ENCODE assay signal across 8 mouse cellular contexts in genomic region chr12:73045724-73046606, GRCm38 (mm10). TPM values are rescaled to one million over a fixed set of nuclear protein-coding genes. Genes with fewer than 3 reads are reported as not detected.
DNase-seq lines count a peak whose midpoint lies in the region; ATAC-seq and TF ChIP-seq lines count a peak whose summit lies in the region.
"Had no signal": no experiment of that assay in that cellular context is flagged by ENCODE, and none has a peak within 500 bp of the region (broad histone marks: within the 10 kb centered on the region; RNA-seq: fewer than 3 reads in every experiment).

No protein-coding gene starts in this region.

- peaks cover 14% of the 10 kb centered on the region; the same call in 1 of the 2 replicates for H3K27me3 ChIP-seq in embryonic facial prominence, embryonic 11.5 days (ENCODE audit: control insufficient read depth, insufficient read depth, low read length)
- peaks cover 100% of the 10 kb centered on the region for H3K27me3 ChIP-seq in liver, embryonic 14.5 days (ENCODE audit: control insufficient read depth, insufficient read depth, low read length)

- WGBS in embryonic facial prominence, embryonic 11.5 days = under 1% methylated on average over 85 of the region's 85 CpGs
- under 1% methylated on average over 85 of the region's 85 CpGs for WGBS in liver, embryonic 14.5 days (ENCODE audit: insufficient replicate concordance)

- no peak for TF ChIP-seq EP300 in liver, embryonic 14.5 days (IDR thresholded peaks at IDR 0.05; ENCODE audit: low read depth)

- intact Hi-C loops in heart, postnatal 10 days (cut with DNase I) = loop anchor here (5.0 kb wide), 1 partner anchor 241 kb away; the partner anchor contains the start of genes Slc38a6 and Trmt5

- H3K9ac ChIP-seq in embryonic facial prominence, embryonic 11.5 days (replicated peaks; ENCODE audit: low read length) = peak overlapping the region; percentile 98
- no peak overlapping the region for H3K9ac ChIP-seq in liver, embryonic 14.5 days (replicated peaks)

- DNase-seq in thymus, postnatal 4 days = peak; percentile 63
- DNase-seq in thymus, adult 18-20 months = no peak
- peak; percentile 30 for DNase-seq in embryonic facial prominence, embryonic 11.5 days (ENCODE audit: low spot score)
- peak; percentile 20 to 36 for DNase-seq in heart, postnatal 10 days
- no peak for DNase-seq in liver, embryonic 14.5 days (ENCODE audit: low read depth in 3 of 3, low spot score in 3 of 3)
- DNase-seq in cerebellum, adult 9-11 months = no peak
- DNase-seq in frontal cortex, postnatal 36 days (ENCODE audit: low spot score in 2 of 2) = no peak

- H3K4me2 ChIP-seq in embryonic facial prominence, embryonic 11.5 days (ENCODE audit: low read depth, low read length) = peak overlapping the region; percentile 76
- peak overlapping the region; percentile 57 for H3K4me2 ChIP-seq in liver, embryonic 14.5 days (ENCODE audit: low read depth)

- H3K4me3 ChIP-seq in embryonic facial prominence, embryonic 11.5 days (ENCODE audit: low read depth, low read length) = peak overlapping the region; percentile 88
- H3K4me3 ChIP-seq in liver, embryonic 14.5 days (ENCODE audit: insufficient read depth in 1 of 2, low read depth in 2 of 2, low read length in 2 of 2) = peak overlapping the region in 1 of 2 experiments; percentile 31; a peak in 2 of 4 replicates

- H3K4me1 ChIP-seq in embryonic facial prominence, embryonic 11.5 days (ENCODE audit: control insufficient read depth, insufficient read depth, low read length) = no peaks in the 10 kb centered on the region; the same call in 1 of the 2 replicates
- no peaks in the 10 kb centered on the region for H3K4me1 ChIP-seq in liver, embryonic 14.5 days (replicated peaks; ENCODE audit: control insufficient read depth in 2 of 2, insufficient read depth in 2 of 2, low read length in 1 of 2)

- H3K36me3 ChIP-seq in embryonic facial prominence, embryonic 11.5 days (replicated peaks; ENCODE audit: control insufficient read depth, insufficient read depth, low read depth, low read length) = no peaks in the 10 kb centered on the region
- no peaks in the 10 kb centered on the region for H3K36me3 ChIP-seq in liver, embryonic 14.5 days (replicated peaks; ENCODE audit: control insufficient read depth, insufficient read depth, low read depth)

- ATAC-seq in embryonic facial prominence, embryonic 11.5 days (replicated peaks; ENCODE audit: insufficient number of reproducible peaks, low FRiP score, low TSS enrichment, low read depth) = no peak
- no peak for ATAC-seq in liver, embryonic 14.5 days (ENCODE audit: insufficient read depth)

- no peak for TF ChIP-seq CTCF in liver, embryonic 14.5 days (IDR thresholded peaks at IDR 0.05; ENCODE audit: low read depth)

- H3K27ac ChIP-seq in embryonic facial prominence, embryonic 11.5 days (replicated peaks; ENCODE audit: low read depth, low read length) = peak overlapping the region; percentile 91
- H3K27ac ChIP-seq in liver, embryonic 14.5 days = no peak overlapping the region

- no peaks in the 10 kb centered on the region for H3K9me3 ChIP-seq in embryonic facial prominence, embryonic 11.5 days (replicated peaks; ENCODE audit: control insufficient read depth, low read length)
- no peaks in the 10 kb centered on the region for H3K9me3 ChIP-seq in liver, embryonic 14.5 days (ENCODE audit: control insufficient read depth, low read length)

RNA-seq across cellular contexts. Expression of gene Six1, which starts 7.7 kb away (rescaled TPM):
- polyA plus RNA-seq in embryonic facial prominence, embryonic 11.5 days (2014; fragmentation: Nextera tagmentation; extraction: Ambion mirVana) = 62.4 and 64.4 TPM in 2 replicates
- under 1 TPM; 0.53 to 0.92 TPM for total RNA-seq in heart, postnatal 10 days (2021)
- polyA plus RNA-seq in liver, embryonic 14.5 days (2012; rRNA removed) = 0.01 and 0.07 TPM in 2 replicates
- polyA plus RNA-seq in liver, embryonic 14.5 days (2014; fragmentation: Nextera tagmentation; extraction: Ambion mirVana) = not detected in 2 replicates
- total RNA-seq: hematopoietic stem cell, adult 5-6 weeks had no signal

Comparison
In these comparisons a context has a peak if more than half of its experiments do, and no peak if none do; other contexts are left out.
1. DNase-seq: peak in thymus, postnatal 4 days (single experiment), embryonic facial prominence, embryonic 11.5 days (single experiment) and heart, postnatal 10 days (2 of 2); none in thymus, adult 18-20 months (0 of 2), liver, embryonic 14.5 days (0 of 3), cerebellum, adult 9-11 months (single experiment) and frontal cortex, postnatal 36 days (0 of 2).
2. RNA of gene Six1, which starts 7.7 kb away (polyA plus RNA-seq): 62.4 to 64.4 TPM in embryonic facial prominence, embryonic 11.5 days; 0.01 to 0.07 TPM in liver, embryonic 14.5 days; every median in the first group is over 10 times any median in the second.